Mouse (Mus musculus) skeletal muscle tissue, postnatal 0 days (tissue): Measurements from ENCODE around the gene Xaf1. TPM values are rescaled to one million over a fixed set of nuclear protein-coding genes. Genes with fewer than 3 reads are reported as not detected.

Experiments used
- polyA plus RNA-seq: library from polyadenylated mRNA; unstranded; fragments of >200 nt; fragmentation: Nextera tagmentation; extraction: Ambion mirVana; gene quantifications from 2 replicates; pipeline ENCODE4 v1.2.1, GENCODE M21; 2015

Gene Xaf1
- 18.4 and 19.3 TPM in 2 replicates for polyA plus RNA-seq

DNA sequence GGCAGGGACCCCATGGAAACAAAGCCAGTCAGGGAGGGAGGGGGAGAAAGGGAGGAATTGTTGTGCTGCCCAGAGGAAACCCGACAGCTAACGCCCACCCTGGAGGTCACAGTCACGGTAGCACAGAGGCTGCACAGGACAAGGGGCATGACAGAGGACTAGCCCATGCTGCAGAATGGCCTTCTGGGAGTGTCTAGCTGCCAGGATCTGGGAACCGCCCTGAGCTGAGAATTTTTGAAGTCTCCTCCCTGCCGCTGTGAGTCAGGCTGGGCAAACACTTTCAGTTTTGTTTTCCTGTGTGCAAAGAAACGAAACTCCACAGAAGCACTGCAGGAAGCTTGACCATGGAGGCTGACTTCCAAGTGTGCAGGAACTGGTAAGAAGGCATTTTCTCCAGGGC is at the start of gene Xaf1:
Gene Xaf1, plus strand, starts transcription at position 296 of the 400 bp plus-strand sequence.

DNA sequence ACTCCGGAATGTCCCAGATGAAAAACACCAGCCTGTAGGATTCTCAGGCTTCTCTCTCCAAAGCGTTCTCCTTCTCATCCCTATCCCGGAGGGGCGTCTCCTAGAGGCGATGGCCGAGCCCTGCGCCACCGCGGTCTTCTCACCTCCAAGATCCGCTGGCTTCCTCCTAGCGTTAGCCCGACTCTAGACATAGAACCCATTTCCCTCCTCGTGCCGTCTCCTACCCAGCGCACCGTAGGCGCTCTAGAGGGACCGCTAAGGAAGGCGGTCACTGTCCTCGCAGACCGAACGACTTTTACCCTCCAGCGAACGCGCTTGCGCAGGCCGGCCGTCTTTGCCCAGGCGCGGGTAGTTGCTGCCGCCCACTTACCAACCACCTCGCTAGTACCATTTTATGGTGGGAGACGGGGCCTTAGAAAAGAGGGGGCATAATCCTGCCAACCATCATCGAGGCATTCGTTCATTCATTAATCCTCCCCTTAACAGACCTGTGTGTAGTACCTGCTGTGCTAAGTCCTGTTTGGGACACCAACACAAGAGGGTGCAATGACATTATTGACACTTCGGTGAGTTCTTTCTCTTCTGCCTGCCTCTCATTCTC is 34.4 kb upstream of the Xaf1 start, which contains the start of gene Slc13a5:
Gene Slc13a5, minus strand, starts transcription at position 263 of the 601 bp plus-strand sequence.

DNA sequence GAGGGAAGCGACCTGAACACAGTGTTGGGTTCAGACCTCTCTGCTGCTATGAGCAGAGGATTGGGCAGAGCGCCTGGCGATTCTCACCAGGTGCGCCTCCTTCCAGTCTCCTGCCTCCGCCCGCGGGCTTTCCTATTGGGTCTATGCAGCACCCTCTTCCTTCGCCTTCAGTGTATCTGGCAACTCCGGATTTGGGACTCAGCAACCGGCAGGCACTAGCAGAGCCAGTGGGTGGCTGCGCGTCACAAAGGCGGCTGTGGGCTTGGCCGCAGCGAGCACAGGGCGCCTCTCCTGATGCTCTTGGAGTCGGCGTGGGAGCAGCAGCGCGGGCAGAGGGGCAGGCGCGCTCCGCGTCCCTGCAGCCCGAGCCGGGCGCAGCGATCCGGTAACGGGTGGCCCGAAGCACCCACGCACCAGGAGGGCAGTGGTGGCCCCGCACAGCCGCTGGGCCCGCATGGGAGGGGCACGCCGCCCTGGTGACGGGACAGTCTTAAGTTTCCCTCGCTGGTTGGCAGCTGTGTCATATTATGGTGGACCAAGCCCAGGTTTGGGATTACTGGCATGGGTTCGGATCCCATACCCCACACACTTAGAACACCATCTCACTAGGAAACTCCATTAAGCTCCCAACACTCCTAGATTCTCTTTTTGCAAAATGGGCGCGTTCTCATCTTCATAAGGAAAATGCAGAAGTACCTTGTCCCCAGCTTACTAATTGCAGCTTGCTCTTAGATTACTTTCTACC is 12.9 kb downstream of the Xaf1 start, which contains the start of gene Fbxo39:
Gene Fbxo39, plus strand, starts transcription at position 294 of the 745 bp plus-strand sequence.

DNA sequence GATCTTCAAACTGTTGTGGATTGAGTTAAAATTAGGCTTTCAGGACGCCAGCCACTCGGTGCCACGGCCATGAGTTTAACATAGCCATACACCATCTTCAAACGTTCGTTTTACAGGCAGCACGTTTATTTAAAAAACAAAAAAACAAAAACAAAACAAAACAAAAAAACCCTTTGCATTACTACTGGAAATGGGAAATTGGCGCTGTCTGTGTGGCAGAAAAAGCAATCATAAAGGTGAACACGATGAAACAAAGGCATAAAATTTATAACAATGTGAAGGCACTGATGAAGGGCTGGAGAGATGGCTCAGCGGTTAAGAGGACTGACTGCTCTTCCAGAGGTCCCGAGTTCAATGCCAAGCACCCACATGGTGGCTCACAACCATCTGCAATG is 60.9 kb downstream of the Xaf1 start, which contains the start of gene Tekt1:
Gene Tekt1, minus strand, starts transcription at position 96 of the 395 bp plus-strand sequence.

Other genes with a start within 250 kb of the Xaf1 start
- 0.13 and 0.36 TPM in 2 replicates for gene Pitpnm3, start 165.9 kb upstream of the Xaf1 start, polyA plus RNA-seq
- gene Gm43951, start 94.8 kb upstream of the Xaf1 start, polyA plus RNA-seq: 0.04 and 0.12 TPM in 2 replicates
- 2.9 and 3.6 TPM in 2 replicates for gene 4933427D14Rik, start 94.2 kb upstream of the Xaf1 start, polyA plus RNA-seq
- gene Txndc17, start 94.1 kb upstream of the Xaf1 start, polyA plus RNA-seq: 118 and 128 TPM in 2 replicates
- gene Med31, start 86.0 kb upstream of the Xaf1 start, polyA plus RNA-seq: 26.2 and 27.0 TPM in 2 replicates
- gene Slc13a5, start 34.4 kb upstream of the Xaf1 start, polyA plus RNA-seq: 0.37 TPM in 1 of 2 replicates, not detected in the other
- gene Fbxo39, start 12.8 kb downstream of the Xaf1 start, polyA plus RNA-seq: not detected in 2 replicates
- 1.0 and 1.2 TPM in 2 replicates for gene Tekt1, start 60.8 kb downstream of the Xaf1 start, polyA plus RNA-seq
- gene Smtnl2, start 110.1 kb downstream of the Xaf1 start, polyA plus RNA-seq: 208 and 220 TPM in 2 replicates
- gene Ggt6, start 133.9 kb downstream of the Xaf1 start, polyA plus RNA-seq: 0.08 and 0.69 TPM in 2 replicates
- 60.2 and 61.9 TPM in 2 replicates for gene Mybbp1a, start 139.7 kb downstream of the Xaf1 start, polyA plus RNA-seq
- gene Spns2, start 188.3 kb downstream of the Xaf1 start, polyA plus RNA-seq: 2.9 and 3.3 TPM in 2 replicates
- gene Spns3, start 248.9 kb downstream of the Xaf1 start, polyA plus RNA-seq: 0.11 TPM in 1 of 2 replicates, not detected in the other